Mouse (Mus musculus): Measurements from ENCODE around the gene C2cd5. TPM values are rescaled to one million over a fixed set of nuclear protein-coding genes. Genes with fewer than 3 reads are reported as not detected.

The C2cd5 gene
- polyA plus RNA-seq, 1 experiment from 2014 or later, result 35.9 TPM

DNA sequence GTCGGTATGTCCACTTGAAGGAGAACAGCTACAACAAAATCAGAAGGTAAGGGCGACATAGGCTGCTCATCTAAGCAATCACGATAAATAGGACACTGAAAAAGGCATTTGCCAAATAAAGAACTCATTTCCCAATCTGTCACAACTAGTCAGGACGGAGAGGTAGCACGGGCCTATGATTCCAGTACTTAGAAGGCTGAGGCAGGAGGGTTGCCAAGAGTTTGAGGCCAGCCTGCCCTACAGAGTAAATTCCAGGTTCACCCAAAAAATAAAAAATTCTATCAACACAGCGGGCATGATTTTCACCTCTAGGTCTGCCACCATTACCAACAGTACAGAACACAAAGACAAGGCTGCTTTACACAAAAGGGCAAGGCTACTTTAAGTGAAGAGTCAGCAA is 8.9 kb downstream of the C2cd5 start:
- 94% methylated on average over 6 of the region's 6 CpGs for WGBS
- Histone ChIP-seq H3K4me3 (no peak overlapping the region), H3K27me3 (no peaks in the 10 kb centered on the region), H3K4me1 (no peaks in the 10 kb centered on the region), H3K27ac (no peak overlapping the region), H3K4me2 (replicated peaks) (no peak overlapping the region), H3K9me3 (no peaks in the 10 kb centered on the region), H3K36me3 (peaks cover 39% of the 10 kb centered on the region), H3K9ac (no peak overlapping the region)
- ATAC-seq (ENCODE audit: insufficient number of reproducible peaks, insufficient read depth, low FRiP score, low TSS enrichment), result no peak

DNA sequence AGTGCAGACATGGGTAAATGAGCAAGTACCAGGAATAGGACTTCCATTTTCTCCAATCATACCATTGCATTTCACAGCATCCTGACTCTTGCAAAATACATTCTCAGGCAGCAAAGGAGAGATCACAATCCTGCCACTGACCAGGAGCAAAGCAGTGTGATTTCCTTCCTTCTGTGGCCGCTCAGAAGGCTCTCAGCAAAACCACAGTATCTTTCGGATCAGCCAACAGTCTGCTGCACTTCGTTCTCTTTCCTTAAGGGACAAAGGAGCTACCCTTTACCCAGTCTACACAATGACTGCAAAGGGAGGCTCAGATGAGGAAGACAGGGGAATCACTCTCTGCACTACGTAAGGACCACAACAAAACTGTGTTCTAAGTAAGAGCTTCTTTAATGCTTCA is 12.6 kb downstream of the C2cd5 start:
- Histone ChIP-seq H3K4me3 (no peak overlapping the region), H3K9me3 (no peaks in the 10 kb centered on the region), H3K4me2 (replicated peaks) (no peak overlapping the region), H3K9ac (no peak overlapping the region), H3K36me3 (peaks cover 73% of the 10 kb centered on the region), H3K27ac (no peak overlapping the region), H3K27me3 (no peaks in the 10 kb centered on the region), H3K4me1 (no peaks in the 10 kb centered on the region)
- no peak for ATAC-seq (ENCODE audit: insufficient number of reproducible peaks, insufficient read depth, low FRiP score, low TSS enrichment)
- WGBS, result 94% methylated on average over 4 of the region's 4 CpGs

DNA sequence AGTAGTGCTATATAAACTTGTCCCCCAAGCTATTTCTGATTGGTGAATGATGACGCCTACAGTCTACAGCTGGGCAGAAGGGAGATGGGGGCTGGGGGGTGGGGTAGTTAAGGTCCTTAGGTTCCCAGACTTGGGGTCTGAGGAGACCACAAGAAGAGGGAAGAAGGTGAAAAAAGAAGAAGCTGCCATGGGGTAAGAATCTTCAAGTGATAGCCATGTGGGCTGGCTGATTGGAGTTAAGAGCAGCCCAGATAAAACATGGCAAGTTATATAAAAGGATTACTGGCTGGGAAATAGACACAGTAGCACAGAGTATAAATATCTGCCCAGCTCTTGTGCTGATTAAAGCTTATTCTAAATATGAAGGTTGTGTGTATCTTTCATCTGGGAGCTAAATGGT is 14.0 kb downstream of the C2cd5 start:
- H3K9me3 ChIP-seq, result no peaks in the 10 kb centered on the region
- no peak overlapping the region for H3K27ac ChIP-seq
- WGBS, result 89% methylated on average over 1 of the region's 1 CpGs
- H3K4me2 ChIP-seq (replicated peaks), result no peak overlapping the region
- peaks cover 69% of the 10 kb centered on the region for H3K36me3 ChIP-seq
- no peaks in the 10 kb centered on the region; the same call in 1 of the 2 replicates for H3K4me1 ChIP-seq
- ATAC-seq (ENCODE audit: insufficient number of reproducible peaks, insufficient read depth, low FRiP score, low TSS enrichment), result no peak
- H3K4me3 ChIP-seq, result no peak overlapping the region
- no peaks in the 10 kb centered on the region for H3K27me3 ChIP-seq
- H3K9ac ChIP-seq, result no peak overlapping the region

DNA sequence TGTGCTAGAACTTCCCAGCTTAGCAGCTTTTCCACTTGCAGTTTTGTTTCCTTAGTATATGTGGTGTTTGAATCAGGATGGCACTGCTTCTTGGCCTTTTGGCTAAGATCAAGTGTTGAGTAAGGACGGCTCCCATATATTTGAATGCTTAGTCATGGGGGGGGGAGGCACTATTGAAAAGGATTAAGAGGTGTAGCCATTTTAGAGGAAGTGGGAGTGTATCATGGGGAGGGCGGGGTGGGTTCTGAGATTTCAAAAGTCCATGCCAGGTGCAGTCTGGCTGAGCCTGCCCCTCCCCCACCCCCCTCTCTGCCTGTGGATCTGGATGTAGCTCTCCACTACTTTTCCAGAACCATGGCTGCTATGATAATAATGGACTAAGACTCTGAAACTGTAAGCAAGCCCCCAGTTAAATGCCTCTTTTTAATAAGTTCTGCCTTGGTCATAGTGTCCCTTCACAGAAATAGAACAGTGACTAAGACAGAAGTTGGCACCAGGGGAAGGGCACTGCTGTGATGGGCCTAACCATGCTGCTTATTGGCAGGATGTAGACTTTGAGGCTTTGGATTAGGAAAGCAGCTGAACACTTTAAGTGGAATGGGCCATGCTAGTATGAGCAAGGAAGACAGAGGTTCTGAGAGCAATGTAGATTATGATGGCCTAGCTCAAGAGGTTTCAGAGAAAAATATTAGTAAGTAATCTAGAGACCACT is 15.5 kb downstream of the C2cd5 start:
- peaks cover 56% of the 10 kb centered on the region for H3K36me3 ChIP-seq
- 88% methylated on average over 2 of the region's 2 CpGs for WGBS
- H3K27me3 ChIP-seq, result no peaks in the 10 kb centered on the region

DNA sequence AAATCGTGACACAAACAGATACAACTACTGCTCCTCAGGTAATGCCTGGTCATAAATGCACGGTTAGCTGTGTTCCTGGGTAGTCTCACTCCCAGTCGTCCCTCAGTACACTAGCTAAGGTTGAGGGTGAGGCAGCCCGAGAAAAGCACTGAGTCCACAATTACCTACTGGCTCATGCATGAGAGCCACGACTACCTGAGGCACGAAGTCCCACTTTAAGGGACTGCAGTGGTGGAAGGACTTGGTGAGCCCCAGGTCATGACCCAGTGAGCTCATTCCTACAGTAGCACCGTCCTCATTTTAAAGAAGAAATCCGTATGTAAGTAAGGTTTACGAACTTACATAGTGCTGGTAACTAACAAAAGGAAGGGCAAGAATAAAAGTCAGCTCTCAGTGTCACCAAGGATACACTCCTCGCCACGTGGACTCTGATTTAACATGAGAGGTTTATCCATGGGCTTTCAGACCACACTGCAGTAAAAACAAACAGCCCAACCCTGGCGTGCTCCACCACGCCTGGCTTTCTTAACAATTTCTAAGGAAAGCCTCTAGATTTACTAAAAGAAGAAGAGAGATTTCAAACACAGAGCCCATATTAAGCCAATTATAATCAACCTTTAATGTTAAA is 18.3 kb downstream of the C2cd5 start:
- Histone ChIP-seq H3K4me2 (replicated peaks) (no peak overlapping the region), H3K36me3 (peaks cover 58% of the 10 kb centered on the region), H3K4me1 (no peaks in the 10 kb centered on the region; the same call in 1 of the 2 replicates), H3K9ac (no peak overlapping the region), H3K27ac (no peak overlapping the region), H3K9me3 (no peaks in the 10 kb centered on the region), H3K4me3 (no peak overlapping the region), H3K27me3 (no peaks in the 10 kb centered on the region)
- ATAC-seq (ENCODE audit: insufficient number of reproducible peaks, insufficient read depth, low FRiP score, low TSS enrichment), result no peak
- WGBS, result 77% methylated on average over 13 of the region's 13 CpGs

More for the DNA sequence above, 15.5 kb downstream of the C2cd5 start:
- no peak for ATAC-seq (ENCODE audit: insufficient number of reproducible peaks, insufficient read depth, low FRiP score, low TSS enrichment)
- Histone ChIP-seq H3K9ac (no peak overlapping the region), H3K27ac (no peak overlapping the region), H3K4me3 (no peak overlapping the region), H3K9me3 (no peaks in the 10 kb centered on the region), H3K4me1 (no peaks in the 10 kb centered on the region; the same call in 1 of the 2 replicates), H3K4me2 (replicated peaks) (no peak overlapping the region)

DNA sequence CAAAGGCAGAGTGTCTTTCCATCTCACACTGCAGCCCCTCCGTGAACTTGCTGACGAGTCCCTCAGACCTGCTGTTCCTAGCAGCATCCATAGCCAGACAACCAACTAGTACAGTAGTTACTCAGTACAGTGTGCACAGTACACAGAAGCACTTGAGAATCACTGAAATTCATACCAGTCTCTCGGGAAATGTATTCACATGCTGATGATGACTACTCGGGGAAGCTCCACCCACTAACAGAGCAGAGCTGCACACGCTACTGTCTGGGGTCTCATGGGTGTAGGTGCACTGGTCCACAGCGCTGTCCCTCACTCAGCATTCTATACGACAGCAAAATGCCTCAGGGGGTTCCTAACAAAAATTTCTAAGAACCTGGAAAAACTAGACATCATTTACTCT is 19.2 kb downstream of the C2cd5 start:
- Histone ChIP-seq H3K36me3 (peaks cover 53% of the 10 kb centered on the region), H3K9me3 (no peaks in the 10 kb centered on the region), H3K27me3 (no peaks in the 10 kb centered on the region), H3K27ac (no peak overlapping the region), H3K4me2 (replicated peaks) (no peak overlapping the region), H3K4me1 (no peaks in the 10 kb centered on the region; the same call in 1 of the 2 replicates), H3K4me3 (no peak overlapping the region), H3K9ac (no peak overlapping the region)
- 77% methylated on average over 7 of the region's 7 CpGs for WGBS
- no peak for ATAC-seq (ENCODE audit: insufficient number of reproducible peaks, insufficient read depth, low FRiP score, low TSS enrichment)

DNA sequence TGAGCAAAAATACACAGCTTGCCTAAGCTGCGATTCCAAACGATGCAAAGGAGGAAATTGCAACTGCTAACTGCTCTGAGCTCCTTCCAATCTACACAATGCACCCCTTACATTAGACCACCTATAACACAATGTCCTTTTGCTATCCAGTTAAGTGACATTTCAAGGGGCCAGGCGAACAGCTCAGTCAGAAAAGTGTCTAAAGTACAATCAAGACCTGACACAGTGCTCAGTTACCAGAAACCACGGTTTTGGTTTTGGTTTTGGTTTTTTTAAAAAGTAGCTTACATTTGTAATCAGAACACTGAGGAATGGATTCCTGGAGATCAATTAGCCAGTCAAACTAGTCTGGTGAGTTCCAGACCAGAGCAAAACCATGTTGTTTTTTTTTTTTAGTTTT is 20.8 kb downstream of the C2cd5 start:
- Histone ChIP-seq H3K4me1 (no peaks in the 10 kb centered on the region; the same call in 1 of the 2 replicates), H3K27ac (no peak overlapping the region), H3K9me3 (no peaks in the 10 kb centered on the region), H3K27me3 (no peaks in the 10 kb centered on the region), H3K9ac (no peak overlapping the region), H3K36me3 (peaks cover 46% of the 10 kb centered on the region), H3K4me2 (replicated peaks) (no peak overlapping the region), H3K4me3 (no peak overlapping the region)
- 65% methylated on average over 4 of the region's 4 CpGs for WGBS
- ATAC-seq (ENCODE audit: insufficient number of reproducible peaks, insufficient read depth, low FRiP score, low TSS enrichment), result no peak

DNA sequence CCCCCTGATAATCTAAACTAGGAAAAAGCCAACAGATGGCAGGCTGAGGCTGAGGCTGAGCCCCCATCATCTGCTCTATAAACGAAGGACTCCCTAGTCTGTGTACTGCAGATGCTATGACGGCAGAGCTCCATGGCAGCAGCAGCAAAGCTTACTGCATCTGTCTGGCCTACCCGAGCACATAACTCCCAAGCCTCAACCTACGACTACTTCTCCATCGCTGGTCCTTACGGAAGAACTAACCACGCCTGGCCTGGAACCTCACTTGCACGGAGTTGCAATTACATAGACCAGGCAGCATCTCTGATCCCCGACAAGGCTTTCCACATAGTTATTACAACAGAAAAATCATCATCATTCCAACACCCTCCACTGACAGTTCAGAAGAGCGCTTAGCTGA is 23.5 kb downstream of the C2cd5 start:
- Histone ChIP-seq H3K27ac (no peak overlapping the region), H3K4me3 (no peak overlapping the region), H3K36me3 (peaks cover 41% of the 10 kb centered on the region), H3K9me3 (no peaks in the 10 kb centered on the region), H3K4me1 (no peaks in the 10 kb centered on the region), H3K27me3 (no peaks in the 10 kb centered on the region), H3K4me2 (replicated peaks) (no peak overlapping the region), H3K9ac (no peak overlapping the region)
- 89% methylated on average over 10 of the region's 10 CpGs for WGBS
- no peak for ATAC-seq (ENCODE audit: insufficient number of reproducible peaks, insufficient read depth, low FRiP score, low TSS enrichment)

DNA sequence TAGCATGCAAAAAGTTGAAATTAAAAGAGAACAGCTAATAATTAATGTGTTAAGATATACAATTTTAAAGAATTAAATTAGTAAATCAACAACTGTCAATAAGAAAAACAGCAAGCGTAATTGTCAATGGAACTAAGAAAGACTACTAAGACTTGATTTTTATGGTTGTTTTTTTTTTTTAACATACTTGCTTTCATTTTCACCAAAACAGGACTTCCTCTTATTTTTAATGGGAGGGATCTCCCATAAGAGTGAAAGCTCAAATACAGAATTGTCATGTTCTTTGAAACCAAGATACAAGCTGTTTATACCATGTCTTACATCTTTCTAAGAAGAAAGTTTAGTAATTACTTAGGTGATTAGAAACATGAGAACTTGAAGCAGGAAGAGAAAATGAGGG is 26.0 kb downstream of the C2cd5 start:
- Histone ChIP-seq H3K9ac (no peak overlapping the region), H3K27ac (no peak overlapping the region), H3K4me1 (no peaks in the 10 kb centered on the region), H3K9me3 (no peaks in the 10 kb centered on the region), H3K4me3 (no peak overlapping the region), H3K27me3 (no peaks in the 10 kb centered on the region), H3K4me2 (replicated peaks) (no peak overlapping the region), H3K36me3 (peaks cover 39% of the 10 kb centered on the region)
- WGBS, result 95% methylated on average over 1 of the region's 1 CpGs
- no peak for ATAC-seq (ENCODE audit: insufficient number of reproducible peaks, insufficient read depth, low FRiP score, low TSS enrichment)

DNA sequence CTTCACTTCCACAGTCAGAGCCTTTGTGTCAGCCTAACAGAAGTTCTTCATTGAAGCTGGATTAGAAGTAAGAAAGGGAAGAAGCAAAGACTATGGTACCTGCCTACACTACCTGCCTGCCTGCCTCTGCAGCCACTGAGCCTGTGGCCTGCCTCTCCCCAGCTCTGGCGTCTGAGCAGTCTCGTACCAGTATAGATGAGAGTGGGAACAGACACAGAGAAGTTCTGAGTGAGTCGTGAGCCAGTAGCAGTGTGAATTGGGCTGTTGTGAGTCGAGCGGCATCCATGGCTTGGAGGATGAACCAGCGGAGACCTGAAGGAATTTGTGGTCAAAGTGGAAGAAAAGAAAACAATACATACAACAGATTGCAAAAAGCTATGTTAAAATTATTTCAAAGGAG is 26.5 kb downstream of the C2cd5 start:
- ATAC-seq (ENCODE audit: insufficient number of reproducible peaks, insufficient read depth, low FRiP score, low TSS enrichment), result no peak
- Histone ChIP-seq H3K27ac (no peak overlapping the region), H3K36me3 (peaks cover 35% of the 10 kb centered on the region), H3K9me3 (no peaks in the 10 kb centered on the region), H3K4me2 (replicated peaks) (no peak overlapping the region), H3K9ac (no peak overlapping the region), H3K4me1 (no peaks in the 10 kb centered on the region), H3K4me3 (no peak overlapping the region), H3K27me3 (no peaks in the 10 kb centered on the region)
- 87% methylated on average over 6 of the region's 6 CpGs for WGBS

DNA sequence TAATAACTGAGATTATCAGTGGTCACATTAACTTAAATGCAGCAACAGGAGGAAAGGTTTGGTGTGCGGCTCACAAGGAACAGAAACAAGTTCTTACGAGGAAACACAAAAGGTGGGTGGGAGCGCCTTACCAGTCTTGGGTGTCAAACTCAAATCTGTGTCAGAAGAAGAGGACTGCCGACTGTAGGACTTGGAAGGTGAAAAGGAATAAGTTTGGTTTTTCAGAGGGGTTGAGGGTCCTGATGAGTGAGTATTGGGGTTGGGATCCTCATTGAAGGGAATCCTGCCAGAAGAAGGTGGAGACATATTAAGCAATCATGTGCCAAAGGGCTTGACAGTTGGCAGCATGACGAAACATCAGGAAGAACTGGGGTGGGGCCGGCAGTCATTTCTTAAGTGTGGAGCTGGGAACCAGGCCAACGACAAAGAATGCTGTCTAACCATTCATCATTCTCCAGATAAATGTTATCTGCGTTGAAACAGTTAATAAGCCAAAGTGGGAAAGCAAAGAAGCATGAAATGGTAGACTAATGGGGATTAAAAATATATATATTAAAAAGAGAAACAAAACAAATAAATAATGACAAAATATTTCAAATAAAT is 27.4 kb downstream of the C2cd5 start:
- Histone ChIP-seq H3K4me2 (replicated peaks) (no peak overlapping the region), H3K27me3 (no peaks in the 10 kb centered on the region), H3K36me3 (peaks cover 25% of the 10 kb centered on the region), H3K4me1 (no peaks in the 10 kb centered on the region), H3K9me3 (no peaks in the 10 kb centered on the region), H3K9ac (no peak overlapping the region), H3K4me3 (no peak overlapping the region), H3K27ac (no peak overlapping the region)
- no peak for ATAC-seq (ENCODE audit: insufficient number of reproducible peaks, insufficient read depth, low FRiP score, low TSS enrichment)
- 87% methylated on average over 8 of the region's 8 CpGs for WGBS

DNA sequence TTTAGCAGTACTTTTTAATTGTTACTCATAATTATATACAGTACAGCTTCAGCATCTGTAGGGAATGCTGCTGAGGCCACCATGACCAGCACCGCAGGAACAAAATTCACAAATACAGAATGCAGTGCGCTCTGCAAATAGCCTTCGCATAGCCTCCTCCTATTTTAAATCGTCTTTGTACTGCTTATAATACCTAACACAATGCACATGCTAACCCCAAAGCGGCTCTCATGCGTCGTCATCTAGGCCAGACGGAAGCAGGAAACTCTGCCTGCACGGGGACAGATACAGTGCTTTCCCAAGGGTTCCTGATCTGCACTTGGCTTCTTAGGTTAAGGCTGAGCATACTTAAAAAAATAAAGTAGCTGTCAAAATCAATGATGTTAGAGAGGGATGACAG is 29.2 kb downstream of the C2cd5 start:
- Histone ChIP-seq H3K9ac (no peak overlapping the region), H3K4me3 (no peak overlapping the region), H3K27me3 (no peaks in the 10 kb centered on the region), H3K4me1 (no peaks in the 10 kb centered on the region), H3K36me3 (peaks cover 19% of the 10 kb centered on the region), H3K9me3 (no peaks in the 10 kb centered on the region), H3K4me2 (replicated peaks) (no peak overlapping the region), H3K27ac (no peak overlapping the region)
- WGBS, result 69% methylated on average over 9 of the region's 9 CpGs
- no peak for ATAC-seq (ENCODE audit: insufficient number of reproducible peaks, insufficient read depth, low FRiP score, low TSS enrichment)
